Mouse (Mus musculus) splenic B cell, adult 2 months (primary cell): ENCODE data around the gene Gm21294.
"Not testable (repeated sequence)": the region's sequence is repeated elsewhere in the genome, so short reads cannot be mapped to it uniquely, and the experiment has no call there.

ENCODE experiments used
- DNase-seq: peaks from one replicate; pipeline ENCODE4 v3.0.0-alpha.2; 2011; ENCODE audit warnings: low read depth, low spot score
- H3K27me3 ChIP-seq: 2 replicates; pipeline ENCODE4 v1.6.1; 2012; ENCODE audit warnings: mild to moderate bottlenecking, low read length, moderate library complexity, mixed read lengths; ENCODE audit not compliant: control insufficient read depth, poor library complexity, insufficient read depth, severe bottlenecking
- H3K36me3 ChIP-seq: 2 replicates; pipeline ENCODE4 v1.6.1; 2012; ENCODE audit warnings: mild to moderate bottlenecking, low read length, moderate library complexity, mixed read lengths; ENCODE audit not compliant: control insufficient read depth, poor library complexity, insufficient read depth, severe bottlenecking

Gene Gm21294

DNA sequence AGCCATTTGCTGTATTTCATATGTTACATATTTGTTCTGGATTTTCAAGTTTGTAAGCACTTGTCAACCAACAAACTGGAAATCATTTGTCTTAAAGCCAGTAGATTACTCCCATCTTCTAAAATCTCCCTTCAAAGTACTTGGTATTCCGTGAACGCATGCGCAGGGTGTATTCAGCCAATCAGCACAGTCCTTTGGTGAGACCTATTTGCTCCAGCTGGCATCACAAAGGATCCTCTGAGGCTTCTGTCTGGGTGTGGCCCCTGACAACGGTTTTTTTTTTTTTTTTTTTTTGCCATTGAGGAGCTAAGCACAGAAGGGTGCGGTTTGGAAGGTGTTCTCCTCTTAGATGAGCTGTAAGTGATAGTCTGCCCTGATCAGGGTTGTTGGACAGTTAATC is at the start of gene Gm21294:
Gene Gm21294, plus strand, starts transcription at position 301 of the 400 bp plus-strand sequence.
- H3K27me3 ChIP-seq, DNase-seq, H3K36me3 ChIP-seq: not testable (repeated sequence)

DNA sequence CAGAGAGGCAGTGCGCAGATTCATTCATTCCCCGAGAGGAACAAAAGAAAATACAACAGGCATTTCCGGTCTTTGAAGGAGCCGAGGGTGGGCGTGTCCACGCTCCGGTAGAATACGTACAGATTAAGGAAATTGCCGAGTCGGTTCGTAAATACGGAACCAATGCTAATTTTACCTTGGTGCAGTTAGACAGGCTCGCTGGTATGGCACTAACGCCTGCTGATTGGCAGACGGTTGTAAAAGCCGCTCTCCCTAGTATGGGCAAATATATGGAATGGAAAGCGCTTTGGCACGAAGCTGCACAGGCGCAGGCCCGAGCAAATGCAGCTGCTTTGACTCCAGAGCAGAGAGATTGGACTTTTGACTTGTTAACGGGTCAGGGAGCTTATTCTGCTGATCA is 73.6 kb downstream of the Gm21294 start:
- not testable (repeated sequence) for H3K36me3 ChIP-seq, DNase-seq

More for the DNA sequence above, 73.6 kb downstream of the Gm21294 start:
- not testable (repeated sequence) for H3K27me3 ChIP-seq
